Mouse (Mus musculus): ENCODE data around the gene Arhgef28. TPM values are rescaled to one million over a fixed set of nuclear protein-coding genes. Genes with fewer than 3 reads are reported as not detected.

Gene Arhgef28
- polyA plus RNA-seq, 1 experiment from 2014 or later: 19.9 TPM

- 30% methylated on average over 3 of the region's 3 CpGs for WGBS
- no peaks in the 10 kb centered on the region for H3K9me3 ChIP-seq
Measured at GRCm38 (mm10) chr13:97900380-97900758, 305.9 kb downstream of the Arhgef28 start.

DNA sequence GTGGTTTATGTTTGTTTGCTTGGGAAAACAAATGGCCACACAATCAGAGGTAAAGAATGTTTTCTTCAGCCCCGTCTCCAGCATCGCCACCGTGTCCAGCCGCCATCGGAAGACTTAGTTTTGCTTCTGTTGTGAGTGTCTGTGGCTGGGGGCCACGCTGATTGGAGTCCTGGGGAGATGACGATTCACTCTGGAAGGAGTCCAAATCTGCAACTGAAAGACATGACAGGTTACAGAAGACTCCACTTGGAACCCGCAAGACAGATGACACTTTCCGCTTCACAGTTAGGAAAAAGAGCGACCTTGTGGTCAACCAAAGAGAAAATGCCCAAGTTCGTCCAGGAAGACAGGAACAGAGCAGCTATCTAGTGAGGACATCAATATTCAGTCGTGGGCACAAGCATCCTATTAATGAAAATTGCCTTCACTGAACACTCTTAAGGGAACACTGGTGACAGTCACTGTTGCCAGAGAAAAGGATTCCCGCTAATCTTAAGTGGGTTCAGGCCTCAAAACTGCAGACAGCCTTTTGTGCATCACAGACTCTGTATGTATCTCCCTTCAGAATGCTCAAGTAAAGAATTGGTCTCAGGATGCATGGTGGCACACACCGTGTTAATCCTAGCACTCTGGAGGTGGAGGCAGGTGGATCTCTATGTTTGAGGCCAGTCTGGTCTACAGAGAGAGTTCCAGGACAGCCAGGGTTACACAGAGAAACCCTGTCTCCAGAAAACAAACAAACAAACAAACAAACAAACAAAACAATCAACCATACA, 306.4 kb downstream of the Arhgef28 start:
- H3K4me3 ChIP-seq: no peak overlapping the region
- ATAC-seq (ENCODE audit: low read depth): 0 out of 2 replicates have a peak, but pooled peaks have one; percentile 36
- H3K27ac ChIP-seq (replicated peaks): peak overlapping the region; percentile 87
- no peaks in the 10 kb centered on the region for H3K27me3 ChIP-seq
- H3K4me1 ChIP-seq (replicated peaks): peaks cover 23% of the 10 kb centered on the region
- no peaks in the 10 kb centered on the region for H3K9me3 ChIP-seq
- no peak overlapping the region; the same call in 1 of the 2 replicates for H3K9ac ChIP-seq
- H3K36me3 ChIP-seq: no peaks in the 10 kb centered on the region
- WGBS: 43% methylated on average over 14 of the region's 14 CpGs
- no peak overlapping the region for H3K4me2 ChIP-seq

More at GRCm38 (mm10) chr13:97900380-97900758, 305.9 kb downstream of the Arhgef28 start:
- Histone ChIP-seq H3K27ac (replicated peaks) (peak overlapping the region; percentile 87), H3K4me1 (replicated peaks) (peaks cover 24% of the 10 kb centered on the region), H3K4me3 (no peak overlapping the region), H3K4me2 (no peak overlapping the region), H3K27me3 (no peaks in the 10 kb centered on the region), H3K9ac (peak overlapping the region; percentile 14; the same call in 1 of the 2 replicates), H3K36me3 (no peaks in the 10 kb centered on the region)
- peak; percentile 77 for ATAC-seq (ENCODE audit: low read depth)

GRCm38 (mm10) chr13:97898590-97898989, 307.6 kb downstream of the Arhgef28 start:
- no peak for ATAC-seq (ENCODE audit: low read depth)
- WGBS: 62% methylated on average over 2 of the region's 2 CpGs
- Histone ChIP-seq H3K36me3 (no peaks in the 10 kb centered on the region), H3K4me2 (no peak overlapping the region), H3K9ac (no peak overlapping the region), H3K27ac (replicated peaks) (no peak overlapping the region), H3K27me3 (no peaks in the 10 kb centered on the region), H3K4me3 (no peak overlapping the region), H3K4me1 (replicated peaks) (peaks cover 25% of the 10 kb centered on the region), H3K9me3 (no peaks in the 10 kb centered on the region)

DNA sequence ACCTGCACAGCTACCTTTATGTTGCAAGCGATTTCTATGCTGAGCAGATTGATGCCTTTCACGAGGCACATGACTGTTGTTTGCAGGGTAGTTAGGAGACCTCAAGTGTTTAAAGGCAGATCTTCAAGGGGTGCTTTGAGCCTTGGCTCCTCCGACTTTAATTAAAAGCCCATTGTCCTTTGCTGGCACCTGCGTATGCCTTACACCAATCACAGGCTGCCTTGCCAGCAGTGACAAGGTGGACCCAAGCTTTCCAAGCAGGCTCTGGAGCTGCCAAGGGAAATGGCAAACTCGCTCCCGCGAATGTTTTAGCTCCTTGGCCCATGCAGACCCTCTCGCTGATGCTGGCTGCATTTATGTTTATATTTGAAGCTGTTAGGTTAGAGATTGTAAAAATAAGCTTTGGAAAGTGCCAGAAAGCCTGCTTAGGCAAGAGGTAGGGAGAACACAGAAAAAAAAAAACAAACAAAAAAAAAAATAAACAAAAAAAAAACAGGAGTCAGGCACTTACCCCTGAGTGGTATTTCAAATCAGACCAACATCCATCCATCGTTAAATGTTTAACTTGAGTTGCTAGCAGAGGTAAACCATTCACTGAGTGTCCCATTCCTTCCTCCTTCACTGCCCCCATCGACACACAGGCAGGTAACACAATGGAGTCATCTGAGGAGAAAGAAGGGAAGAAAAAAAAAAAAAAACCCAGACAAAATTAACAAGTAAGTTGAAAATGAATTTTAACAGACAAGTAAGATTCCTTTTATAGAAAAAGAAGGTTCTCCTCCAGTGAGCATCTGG, 313.0 kb downstream of the Arhgef28 start:
- peak overlapping the region; percentile 52; the same call in 1 of the 2 replicates for H3K9ac ChIP-seq

GRCm38 (mm10) chr13:97892089-97892884, 314.0 kb downstream of the Arhgef28 start:
- Histone ChIP-seq H3K27me3 (no peaks in the 10 kb centered on the region), H3K9me3 (no peaks in the 10 kb centered on the region), H3K4me3 (no peak overlapping the region), H3K27ac (replicated peaks) (peak overlapping the region; percentile 91), H3K4me1 (replicated peaks) (peaks cover 33% of the 10 kb centered on the region), H3K4me2 (peak overlapping the region; percentile 32), H3K36me3 (no peaks in the 10 kb centered on the region), H3K9ac (no peak overlapping the region)
- peak; percentile 94 for ATAC-seq (ENCODE audit: low read depth)
- WGBS: 28% methylated on average over 15 of the region's 15 CpGs

More for the DNA sequence above, 313.0 kb downstream of the Arhgef28 start:
- H3K36me3 ChIP-seq: no peaks in the 10 kb centered on the region
- no peak overlapping the region for H3K4me3 ChIP-seq
- no peaks in the 10 kb centered on the region for H3K9me3 ChIP-seq
- H3K27me3 ChIP-seq: no peaks in the 10 kb centered on the region
- peaks cover 25% of the 10 kb centered on the region for H3K4me1 ChIP-seq (replicated peaks)
- peak overlapping the region; percentile 91 for H3K27ac ChIP-seq (replicated peaks)
- peak; percentile 64 for ATAC-seq (ENCODE audit: low read depth)
- 34% methylated on average over 10 of the region's 10 CpGs for WGBS
- H3K4me2 ChIP-seq: peak overlapping the region; percentile 32

DNA sequence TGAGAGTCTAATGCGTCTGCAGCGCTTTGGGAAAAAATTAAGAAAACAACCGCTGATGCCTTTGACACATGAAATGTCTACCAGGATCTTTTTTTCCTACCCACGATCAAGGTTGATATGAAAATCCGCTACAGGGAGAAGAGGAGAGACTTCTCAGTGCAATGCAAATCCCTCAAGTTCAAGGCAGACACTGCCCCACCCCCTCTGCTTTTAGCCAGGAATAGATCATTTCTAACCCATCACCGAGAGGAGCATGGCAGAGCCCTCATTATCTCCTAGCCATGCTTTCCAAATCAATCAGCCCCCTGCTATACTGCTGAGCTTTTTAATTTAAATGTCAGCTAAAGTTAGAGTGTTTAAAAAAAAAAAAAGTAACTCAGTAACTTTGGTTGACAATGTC, 318.2 kb downstream of the Arhgef28 start:
- Histone ChIP-seq H3K4me2 (no peak overlapping the region), H3K4me3 (no peak overlapping the region), H3K36me3 (no peaks in the 10 kb centered on the region), H3K4me1 (replicated peaks) (peaks cover 35% of the 10 kb centered on the region), H3K27ac (replicated peaks) (no peak overlapping the region), H3K9me3 (no peaks in the 10 kb centered on the region), H3K9ac (no peak overlapping the region), H3K27me3 (no peaks in the 10 kb centered on the region)
- ATAC-seq (ENCODE audit: low read depth): no peak
- 55% methylated on average over 6 of the region's 6 CpGs for WGBS

- 45% methylated on average over 7 of the region's 7 CpGs for WGBS
- no peaks in the 10 kb centered on the region for H3K36me3 ChIP-seq
- H3K4me1 ChIP-seq (replicated peaks): peaks cover 30% of the 10 kb centered on the region
- no peak for ATAC-seq (ENCODE audit: low read depth)
- H3K9ac ChIP-seq: no peak overlapping the region
- no peak overlapping the region for H3K27ac ChIP-seq (replicated peaks)
- no peaks in the 10 kb centered on the region for H3K9me3 ChIP-seq
- no peak overlapping the region for H3K4me3 ChIP-seq
- no peaks in the 10 kb centered on the region for H3K27me3 ChIP-seq
- no peak overlapping the region for H3K4me2 ChIP-seq
Measured at GRCm38 (mm10) chr13:97887558-97887957, 318.7 kb downstream of the Arhgef28 start.

- ATAC-seq (ENCODE audit: low read depth): no peak
- H3K4me2 ChIP-seq: no peak overlapping the region
- peaks cover 18% of the 10 kb centered on the region for H3K4me1 ChIP-seq (replicated peaks)
- no peaks in the 10 kb centered on the region for H3K9me3 ChIP-seq
- 88% methylated on average over 10 of the region's 10 CpGs for WGBS
- H3K27me3 ChIP-seq: no peaks in the 10 kb centered on the region
- H3K9ac ChIP-seq: no peak overlapping the region
- H3K4me3 ChIP-seq: no peak overlapping the region
- no peak overlapping the region for H3K27ac ChIP-seq (replicated peaks)
- no peaks in the 10 kb centered on the region for H3K36me3 ChIP-seq
Measured at GRCm38 (mm10) chr13:97883629-97884028, 322.6 kb downstream of the Arhgef28 start.

DNA sequence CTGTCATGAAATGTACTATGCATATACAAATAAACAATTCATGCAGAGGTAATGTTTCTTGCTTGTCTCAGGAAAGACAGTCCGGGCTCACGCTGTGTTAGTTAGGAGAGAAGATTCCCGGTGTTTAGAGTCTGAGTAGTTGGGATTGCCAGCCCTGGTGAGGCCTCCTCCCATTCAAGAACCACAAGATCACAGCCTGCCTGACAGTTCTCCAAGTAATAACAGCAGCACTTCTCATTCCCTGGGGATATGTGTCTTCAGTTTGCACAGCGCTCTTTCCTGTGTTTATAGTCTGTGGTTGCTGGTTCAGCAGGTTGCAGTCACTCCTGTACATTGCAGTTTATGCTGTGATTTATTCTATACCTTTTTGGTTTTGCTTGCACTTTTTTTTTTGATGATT, 329.8 kb downstream of the Arhgef28 start:
- WGBS: 59% methylated on average over 4 of the region's 4 CpGs
- no peak overlapping the region for H3K4me3 ChIP-seq
- no peaks in the 10 kb centered on the region for H3K9me3 ChIP-seq
- no peaks in the 10 kb centered on the region for H3K27me3 ChIP-seq
- ATAC-seq (ENCODE audit: low read depth): no peak
- H3K4me2 ChIP-seq: no peak overlapping the region
- no peaks in the 10 kb centered on the region for H3K36me3 ChIP-seq
- H3K27ac ChIP-seq (replicated peaks): 0 out of 2 replicates have a peak overlapping the region, but pooled peaks have one; percentile 5
- no peak overlapping the region for H3K9ac ChIP-seq
- peaks cover 26% of the 10 kb centered on the region for H3K4me1 ChIP-seq (replicated peaks)

DNA sequence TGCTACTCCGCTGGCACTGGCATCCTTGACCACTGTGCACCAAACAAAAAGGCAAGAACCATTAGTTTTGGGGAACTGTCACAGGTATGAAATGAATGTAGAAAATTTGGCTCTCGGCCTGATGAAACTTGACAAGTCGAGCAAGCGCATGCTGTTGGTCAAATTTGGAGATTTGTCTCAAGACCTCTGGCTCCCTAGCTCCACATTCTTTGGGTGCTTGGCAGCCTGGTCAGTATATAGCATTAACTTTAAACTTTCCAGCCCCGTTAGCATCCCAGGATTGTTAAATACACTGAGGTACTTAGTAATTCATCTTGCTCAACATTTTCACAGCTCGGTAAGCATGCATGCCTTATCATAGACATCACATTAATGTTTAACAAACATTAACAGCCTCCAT, 330.2 kb downstream of the Arhgef28 start:
- peaks cover 26% of the 10 kb centered on the region for H3K4me1 ChIP-seq (replicated peaks)
- H3K27ac ChIP-seq (replicated peaks): no peak overlapping the region
- H3K9ac ChIP-seq: no peak overlapping the region
- H3K36me3 ChIP-seq: no peaks in the 10 kb centered on the region
- no peaks in the 10 kb centered on the region for H3K27me3 ChIP-seq
- 88% methylated on average over 6 of the region's 6 CpGs for WGBS
- H3K4me2 ChIP-seq: no peak overlapping the region
- no peaks in the 10 kb centered on the region for H3K9me3 ChIP-seq
- ATAC-seq (ENCODE audit: low read depth): no peak
- no peak overlapping the region for H3K4me3 ChIP-seq

- Histone ChIP-seq H3K9me3 (peaks cover 4% of the 10 kb centered on the region; the same call in 1 of the 2 replicates), H3K36me3 (no peaks in the 10 kb centered on the region), H3K4me1 (replicated peaks) (peaks cover 41% of the 10 kb centered on the region), H3K9ac (no peak overlapping the region), H3K27me3 (no peaks in the 10 kb centered on the region), H3K4me3 (no peak overlapping the region), H3K27ac (replicated peaks) (peak overlapping the region; percentile 76), H3K4me2 (no peak overlapping the region)
- ATAC-seq (ENCODE audit: low read depth): no peak
- WGBS: 61% methylated on average over 12 of the region's 12 CpGs
Measured at GRCm38 (mm10) chr13:97869428-97869827, 336.8 kb downstream of the Arhgef28 start.
